Mouse (Mus musculus): ENCODE data around the gene Pld6.

GRCm38 (mm10) chr11:59734335-59734734 is 53.1 kb downstream of the Pld6 start:
- TF ChIP-seq POLR2A (IDR thresholded peaks at IDR 0.05; ENCODE audit: low read depth, low read length) (no peak), CTCF (IDR thresholded peaks at IDR 0.05; ENCODE audit: borderline replicate concordance, insufficient read depth, low read length) (no peak)
